Mouse (Mus musculus) forebrain, embryonic 14.5 days (tissue): ENCODE measurements at regions not wholly inside any gene's neighbourhood (a gene's known extent, or its start where the extent isn't known, plus 50 kb on each side); places are given as distances from the start of the nearest gene placed in this dataset.

ENCODE experiments used
- ATAC-seq: fragments of 200-750 bp; cut with Nextera tagmentation; 2 replicates; pipeline ENCODE4 v1.8.0; 2017; ENCODE audit warnings: mild to moderate bottlenecking, moderate library complexity
- DNase-seq: peaks from one replicate; pipeline ENCODE4 v3.0.0-alpha.2; 2015; ENCODE audit warnings: low spot score
- H3K27ac ChIP-seq: fragments of 300-500 bp; sonication (generic); 2 replicates; pipeline ENCODE4 v1.5.1; 2014; ENCODE audit warnings: low read depth, mild to moderate bottlenecking, control low read depth, low read length, moderate library complexity
- H3K27me3 ChIP-seq: fragments of 300-500 bp; sonication (generic); replicated peaks from 2 replicates; pipeline ENCODE4 v1.6.1; 2014; ENCODE audit warnings: low read length, control low read depth, mixed read lengths; ENCODE audit not compliant: control insufficient read depth, insufficient read depth
- H3K36me3 ChIP-seq: fragments of 300-500 bp; sonication (generic); 2 replicates; pipeline ENCODE4 v1.6.1; 2014; ENCODE audit warnings: low read length, control low read depth; ENCODE audit not compliant: control insufficient read depth, insufficient read depth
- H3K4me1 ChIP-seq: fragments of 300-500 bp; sonication (generic); 2 replicates; pipeline ENCODE4 v1.6.1; 2014; ENCODE audit warnings: antibody characterized with exemption, low read length, control low read depth; ENCODE audit not compliant: control insufficient read depth, insufficient read depth
- H3K4me2 ChIP-seq: fragments of 300-500 bp; sonication (generic); 2 replicates; pipeline ENCODE4 v1.6.1; 2014; ENCODE audit warnings: mild to moderate bottlenecking, control low read depth, low read length
- H3K4me3 ChIP-seq: fragments of 300-500 bp; sonication (generic); 2 replicates; pipeline ENCODE4 v1.5.1; 2014; ENCODE audit warnings: low read depth, low read length, control low read depth
- H3K9ac ChIP-seq: fragments of 300-500 bp; sonication (generic); 2 replicates; pipeline ENCODE4 v1.6.1; 2014; ENCODE audit warnings: mild to moderate bottlenecking, low read length, control low read depth, moderate library complexity
- H3K9me3 ChIP-seq: fragments of 300-500 bp; sonication (generic); replicated peaks from 2 replicates; pipeline ENCODE4 v1.6.1; 2016; ENCODE audit warnings: low read length, control low read depth, mixed read lengths; ENCODE audit not compliant: control insufficient read depth
- WGBS: fragments of 180-500 bp; shearing (Covaris S2); extraction: QIAGEN DNeasy Blood & Tissue Kit; methylation state at CpG from one replicate; pipeline ENCODE4 v1.1.7; 2014; 5-methylcytosine and 5-hydroxymethylcytosine counted together

GRCm38 (mm10) chr6:67159726-67160523 is 78.1 kb upstream of the Serbp1 start:
- no peak overlapping the region for H3K4me3 ChIP-seq
- H3K27ac ChIP-seq: no peak overlapping the region
- DNase-seq (peak; percentile 17), ATAC-seq (no peak)
- H3K27me3 ChIP-seq: no peaks in the 10 kb centered on the region
- no peaks in the 10 kb centered on the region for H3K9me3 ChIP-seq
- H3K4me1 ChIP-seq: no peaks in the 10 kb centered on the region
- H3K36me3 ChIP-seq: no peaks in the 10 kb centered on the region
- no peak overlapping the region for H3K9ac ChIP-seq
- WGBS: 70% methylated on average over 5 of the region's 5 CpGs
- no peak overlapping the region for H3K4me2 ChIP-seq

- no peak for ATAC-seq
- no peaks in the 10 kb centered on the region for H3K4me1 ChIP-seq
- H3K27me3 ChIP-seq: no peaks in the 10 kb centered on the region
- no peak overlapping the region for H3K9ac ChIP-seq
- H3K9me3 ChIP-seq: no peaks in the 10 kb centered on the region
- H3K4me2 ChIP-seq: 0 out of 2 replicates have a peak overlapping the region, but pooled peaks have one; percentile 21
- H3K36me3 ChIP-seq: no peaks in the 10 kb centered on the region
- 15% methylated on average over 2 of the region's 2 CpGs for WGBS
- no peak overlapping the region for H3K4me3 ChIP-seq
- DNase-seq: no peak
- no peak overlapping the region for H3K27ac ChIP-seq
Observed at GRCm38 (mm10) chr6:67159224-67159623, 78.8 kb upstream of the Serbp1 start.

- no peaks in the 10 kb centered on the region for H3K9me3 ChIP-seq
- no peak overlapping the region for H3K27ac ChIP-seq
- no peaks in the 10 kb centered on the region for H3K36me3 ChIP-seq
- H3K4me2 ChIP-seq: 0 out of 2 replicates have a peak overlapping the region, but pooled peaks have one; percentile 21
- DNase-seq (peak; percentile 95), ATAC-seq (peak; percentile 89)
- H3K9ac ChIP-seq: no peak overlapping the region
- no peak overlapping the region for H3K4me3 ChIP-seq
- no peaks in the 10 kb centered on the region for H3K27me3 ChIP-seq
- WGBS: 2% methylated on average over 10 of the region's 10 CpGs
- H3K4me1 ChIP-seq: no peaks in the 10 kb centered on the region
Observed at GRCm38 (mm10) chr6:67158765-67159164, 79.2 kb upstream of the Serbp1 start.

- Histone ChIP-seq H3K4me1 (no peaks in the 10 kb centered on the region), H3K9me3 (no peaks in the 10 kb centered on the region), H3K27ac (no peak overlapping the region), H3K4me3 (no peak overlapping the region), H3K4me2 (no peak overlapping the region), H3K27me3 (no peaks in the 10 kb centered on the region), H3K36me3 (no peaks in the 10 kb centered on the region), H3K9ac (no peak overlapping the region)
- 86% methylated on average over 3 of the region's 3 CpGs for WGBS
- ATAC-seq (no peak), DNase-seq (no peak)
Observed at GRCm38 (mm10) chr6:67152845-67153468, 85.0 kb upstream of the Serbp1 start.

- H3K9ac ChIP-seq: no peak overlapping the region
Observed at GRCm38 (mm10) chr6:67151515-67151914, 86.5 kb upstream of the Serbp1 start.

GRCm38 (mm10) chr6:67149425-67149824 is 88.6 kb upstream of the Serbp1 start:
- WGBS: 97% methylated on average over 2 of the region's 2 CpGs
- ATAC-seq (no peak), DNase-seq (no peak)

More at GRCm38 (mm10) chr6:67151515-67151914, 86.5 kb upstream of the Serbp1 start:
- Histone ChIP-seq H3K4me2 (no peak overlapping the region), H3K4me3 (no peak overlapping the region), H3K27ac (no peak overlapping the region), H3K4me1 (no peaks in the 10 kb centered on the region), H3K27me3 (no peaks in the 10 kb centered on the region), H3K36me3 (no peaks in the 10 kb centered on the region), H3K9me3 (no peaks in the 10 kb centered on the region)
- no peak for DNase-seq
- ATAC-seq: no peak
- WGBS: 89% methylated on average over 2 of the region's 2 CpGs

GRCm38 (mm10) chr6:67146708-67147107 is 91.3 kb upstream of the Serbp1 start:
- DNase-seq: no peak
- 0 out of 2 replicates have a peak, but pooled peaks have one; percentile 23 for ATAC-seq
- H3K4me3 ChIP-seq: no peak overlapping the region
- H3K36me3 ChIP-seq: no peaks in the 10 kb centered on the region
- no peaks in the 10 kb centered on the region for H3K9me3 ChIP-seq
- 22% methylated on average over 4 of the region's 4 CpGs for WGBS
- H3K27ac ChIP-seq: no peak overlapping the region
- no peak overlapping the region for H3K9ac ChIP-seq
- H3K4me1 ChIP-seq: no peaks in the 10 kb centered on the region
- no peak overlapping the region for H3K4me2 ChIP-seq
- no peaks in the 10 kb centered on the region for H3K27me3 ChIP-seq

More at GRCm38 (mm10) chr6:67149425-67149824, 88.6 kb upstream of the Serbp1 start:
- Histone ChIP-seq H3K4me3 (no peak overlapping the region), H3K9me3 (no peaks in the 10 kb centered on the region), H3K4me2 (no peak overlapping the region), H3K27ac (no peak overlapping the region), H3K36me3 (no peaks in the 10 kb centered on the region), H3K27me3 (no peaks in the 10 kb centered on the region), H3K9ac (no peak overlapping the region), H3K4me1 (no peaks in the 10 kb centered on the region)

GRCm38 (mm10) chr6:67145969-67146368 is 92.0 kb upstream of the Serbp1 start:
- 50% methylated on average over 5 of the region's 5 CpGs for WGBS
- H3K4me1 ChIP-seq: no peaks in the 10 kb centered on the region
- no peak overlapping the region for H3K9ac ChIP-seq
- H3K4me3 ChIP-seq: no peak overlapping the region
- H3K36me3 ChIP-seq: no peaks in the 10 kb centered on the region
- H3K4me2 ChIP-seq: no peak overlapping the region
- H3K27me3 ChIP-seq: no peaks in the 10 kb centered on the region
- H3K9me3 ChIP-seq: no peaks in the 10 kb centered on the region
- H3K27ac ChIP-seq: no peak overlapping the region
- DNase-seq (no peak), ATAC-seq (no peak)
